Mouse (Mus musculus) kidney, adult 8-10 months (tissue): ENCODE data around the gene Fau.

ENCODE experiments used
- DNase-seq, 2 experiments: peaks; one replicate each; pipeline ENCODE4 v3.0.0; 2022

Fau gene

DNA sequence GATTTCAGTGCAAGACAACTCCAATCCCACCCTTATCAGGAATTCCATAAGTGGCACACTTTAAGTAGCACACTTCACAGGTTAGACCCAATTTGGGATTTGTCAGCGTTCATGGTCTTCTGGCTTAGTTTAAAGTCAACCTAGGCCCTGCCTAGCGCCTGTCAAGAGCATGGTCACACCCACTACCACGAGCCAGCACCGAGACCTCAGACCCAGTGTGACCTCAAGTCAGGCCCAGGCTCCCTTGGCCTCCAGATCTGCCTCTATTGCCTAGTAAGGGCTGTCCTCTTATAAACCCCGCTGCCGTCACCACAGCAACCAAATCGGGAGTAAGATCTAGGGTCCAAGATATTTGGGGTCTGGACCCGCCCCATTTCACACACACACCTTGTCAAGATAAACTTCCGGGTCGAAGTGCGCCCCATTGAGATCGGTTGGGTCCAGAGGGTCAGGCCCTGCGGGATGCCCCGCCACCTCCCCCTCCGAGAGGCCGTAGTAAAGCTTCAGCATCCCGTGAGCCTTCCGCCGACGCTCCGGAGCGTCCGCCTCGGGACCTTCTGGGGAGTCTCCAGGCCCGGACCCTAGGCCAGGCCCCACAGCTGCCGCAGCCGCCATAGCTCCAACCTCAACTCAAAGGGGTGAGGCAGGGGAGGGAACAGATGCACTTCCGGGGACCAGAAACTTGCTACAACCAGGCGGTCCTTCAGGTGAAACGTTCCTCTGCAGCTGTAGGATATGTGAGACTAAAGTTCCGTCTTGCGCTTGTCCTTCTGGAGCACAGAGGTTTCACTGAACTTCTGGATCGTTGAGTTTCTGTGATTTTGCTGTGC is 19.1 kb downstream of the Fau start, which contains the start of gene Vps51:
Gene Vps51 (minus strand): TSS at position 668 of the 830 bp plus-strand sequence.
- peak; percentile 88 to 93 for DNase-seq

- no peak for DNase-seq
These were observed 22.4 kb downstream of the Fau start, which contains the start of gene Tmem262 for GRCm38 (mm10) chr19:6079983-6080480. Tmem262 (plus strand) TSS chr19:6080033.

- no peak for DNase-seq
These were observed 24.5 kb downstream of the Fau start, which contains the start of gene Gm28374 for GRCm38 (mm10) chr19:6082156-6082555. Gm28374 (minus strand) TSS chr19:6082256.

DNA sequence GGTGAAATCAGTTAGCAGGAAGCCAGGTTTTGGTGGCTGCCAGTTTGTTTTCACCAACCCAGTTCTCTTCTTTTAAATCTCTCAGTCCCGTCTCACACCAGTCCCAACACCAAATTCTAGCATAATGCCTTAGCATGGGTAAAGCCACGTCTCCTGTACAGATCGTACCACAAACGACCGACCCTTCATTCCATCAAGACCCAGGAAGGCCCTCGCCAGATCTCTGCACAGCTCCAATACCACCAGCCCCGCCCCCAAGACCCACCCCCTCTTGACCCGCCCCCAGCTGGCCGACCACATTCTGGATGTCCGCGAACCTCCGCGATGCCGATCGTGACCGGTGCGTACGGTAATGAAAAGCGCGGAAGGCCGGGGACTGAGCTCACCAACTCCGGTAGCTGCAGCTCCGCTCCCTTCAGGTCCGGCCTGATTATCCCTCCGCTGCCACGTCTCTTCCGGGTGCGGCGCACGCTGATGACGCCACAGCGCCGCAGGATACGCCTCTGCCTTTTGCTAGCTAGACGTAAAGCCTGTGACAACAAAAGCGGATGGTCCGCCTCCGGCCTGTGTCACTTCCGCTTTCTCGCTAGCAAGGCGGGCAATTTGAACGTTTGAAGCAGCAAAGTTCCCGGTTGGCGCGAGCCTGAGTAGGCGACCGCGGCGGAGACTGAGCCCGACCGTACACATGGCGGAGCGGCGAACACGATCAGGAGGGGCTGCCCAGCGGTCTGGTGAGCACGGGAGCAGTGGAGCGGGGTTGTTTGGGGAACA is 27.0 kb downstream of the Fau start, which contains the start of the genes Zfpl1 and Cdca5:
Gene Zfpl1 (minus strand): TSS at position 479 of the 771 bp plus-strand sequence.
Gene Cdca5 (plus strand): TSS at position 506 of the 771 bp plus-strand sequence.
- DNase-seq = peak; percentile 97

DNA sequence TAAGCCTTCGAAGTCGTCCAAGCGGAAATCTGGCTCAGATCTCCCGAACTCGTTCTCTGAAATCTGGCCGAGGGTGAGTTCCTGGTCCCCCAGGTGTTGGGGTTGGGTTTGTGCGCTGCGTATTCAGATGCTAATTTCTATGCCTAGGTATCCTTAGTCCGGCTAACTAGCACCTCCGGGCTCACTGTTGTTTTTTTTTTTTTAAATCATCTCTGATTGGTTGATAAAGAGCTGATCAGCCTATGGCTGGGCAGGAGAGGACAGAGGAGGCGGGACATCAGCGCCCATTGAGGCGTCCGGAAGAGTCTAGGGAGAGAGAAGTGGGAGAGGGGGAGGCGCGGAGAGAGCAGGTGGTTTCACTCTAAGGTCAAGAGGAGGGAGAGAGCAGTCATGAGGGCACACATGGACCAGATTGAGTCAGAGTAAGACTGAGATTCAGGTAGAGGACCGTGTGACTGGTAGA is 27.8 kb downstream of the Fau start:
- peak in 1 of 2 experiments; percentile 53 for DNase-seq

- no peak for DNase-seq
These were observed 31.2 kb downstream of the Fau start for GRCm38 (mm10) chr19:6088841-6089240.

- no peak for DNase-seq
These were observed 36.5 kb downstream of the Fau start, which contains the start of gene AC131692.1 for GRCm38 (mm10) chr19:6094119-6094518. AC131692.1 (plus strand) TSS chr19:6094419.

DNA sequence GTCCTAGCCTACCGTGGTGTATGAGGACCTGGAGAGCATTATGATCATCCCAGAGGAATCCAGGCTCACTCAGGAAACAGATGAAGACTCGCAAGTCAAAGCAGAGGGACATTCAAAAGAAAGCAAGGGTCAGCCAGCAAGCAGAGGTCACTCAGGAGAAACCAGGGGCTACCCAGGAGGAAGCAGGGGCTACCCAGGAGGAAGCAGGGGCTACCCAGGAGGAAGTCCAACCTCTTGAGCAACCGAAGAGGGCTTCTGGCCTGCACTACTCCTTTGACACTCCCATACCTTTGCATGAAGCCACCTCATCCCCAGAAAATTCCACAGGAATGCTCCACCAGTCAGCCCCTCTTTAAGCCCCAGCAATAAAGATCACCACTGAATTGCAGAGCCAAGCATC is 40.2 kb downstream of the Fau start:
- no peak for DNase-seq

GRCm38 (mm10) chr19:6101186-6101585 is 43.5 kb downstream of the Fau start:
- DNase-seq = no peak

DNA sequence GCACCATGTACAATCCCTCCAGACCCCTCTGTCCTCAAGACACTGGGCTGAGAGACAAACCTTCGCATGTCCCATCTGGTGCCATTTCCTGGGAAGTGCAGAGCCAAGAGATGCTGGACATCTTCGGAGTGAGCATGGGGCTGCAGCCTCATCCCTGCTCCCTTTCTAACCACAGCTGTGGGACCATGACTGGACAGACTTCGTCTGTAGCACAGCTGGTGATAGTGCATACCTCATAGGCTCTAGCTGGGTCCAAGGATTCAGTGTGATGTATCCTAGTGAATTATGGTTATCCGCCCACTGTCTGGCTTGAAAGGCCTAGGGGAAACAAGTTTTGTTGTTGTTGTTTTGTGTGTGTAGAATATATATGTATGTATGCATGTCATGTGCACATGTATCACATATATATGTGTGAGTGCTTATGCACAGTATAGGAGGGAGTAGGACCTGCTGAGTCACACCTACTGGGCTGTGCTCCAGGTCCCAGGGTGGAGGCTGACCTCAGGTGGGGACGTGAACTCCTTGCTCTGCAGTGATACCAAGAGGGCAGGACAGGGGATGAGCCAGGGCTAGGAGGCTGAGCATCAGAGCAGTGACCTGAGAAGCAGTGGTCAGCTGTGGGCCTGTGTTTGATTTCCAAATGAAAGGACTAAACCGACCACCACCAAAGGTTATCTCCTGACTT is 44.7 kb downstream of the Fau start:
- DNase-seq = no peak

DNA sequence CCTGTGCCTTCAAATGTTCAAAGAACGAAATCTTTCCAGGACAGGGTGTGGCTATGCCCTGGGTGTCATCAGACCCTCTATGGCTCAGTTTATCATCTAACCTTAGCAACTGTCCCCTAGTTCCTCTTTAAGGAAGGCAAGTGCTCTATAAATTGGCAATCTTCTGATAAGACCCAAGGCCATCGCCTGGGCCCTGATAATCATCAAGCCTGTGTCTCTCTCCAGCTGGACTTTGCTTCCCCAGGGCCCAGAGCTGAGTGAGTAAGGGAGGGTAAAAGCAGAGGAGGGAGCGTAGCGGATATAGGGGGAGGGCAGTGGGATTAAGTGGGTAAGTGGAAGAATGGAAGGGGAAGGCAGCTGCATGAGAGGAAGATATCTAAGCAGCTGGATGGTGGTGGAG is 46.8 kb downstream of the Fau start:
- no peak for DNase-seq

- peak in 1 of 2 experiments; percentile 24 for DNase-seq
These were observed 47.9 kb downstream of the Fau start, which contains the start of gene Naaladl1 for GRCm38 (mm10) chr19:6105586-6105985. Naaladl1 (plus strand) TSS chr19:6105782.
